Mouse (Mus musculus) adrenal gland, postnatal 25 days (tissue): ENCODE measurements around the gene Srsf10. TPM values are rescaled to one million over a fixed set of nuclear protein-coding genes. Genes with fewer than 3 reads are reported as not detected.
A peak's percentile ranks its signal among the peaks of the same experiment; 100 is the strongest.

Experiments
- DNase-seq: peaks from one replicate; pipeline ENCODE4 v3.0.0; 2021; ENCODE audit warnings: mixed read lengths
- total RNA-seq: library from RNA; stranded (reverse); gene quantifications from 2 replicates; pipeline ENCODE4 v1.2.3, GENCODE M21; 2021

Gene Srsf10
- total RNA-seq, 1 experiment from 2014 or later = 125 TPM

DNA sequence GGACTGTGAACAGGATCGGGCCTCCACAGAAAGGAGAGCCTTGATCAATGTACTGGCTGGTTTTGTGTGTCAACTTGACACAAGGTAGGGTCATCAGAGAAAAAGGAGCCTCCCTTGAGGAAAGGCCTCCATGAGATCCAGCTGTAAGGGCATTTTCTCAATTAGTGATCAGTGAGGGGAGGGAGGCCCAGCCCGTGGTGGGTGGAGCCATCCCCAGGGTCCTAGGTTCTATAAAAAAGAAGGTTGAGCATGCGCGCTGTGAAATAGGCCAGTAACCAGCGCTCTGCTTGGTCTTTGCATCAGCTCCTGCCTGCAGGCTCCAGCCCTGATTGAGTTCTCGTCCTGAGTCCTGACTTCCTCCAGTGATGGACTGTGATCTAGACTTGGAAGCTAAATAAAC, 29.0 kb downstream of the Srsf10 start:
- DNase-seq = no peak

DNA sequence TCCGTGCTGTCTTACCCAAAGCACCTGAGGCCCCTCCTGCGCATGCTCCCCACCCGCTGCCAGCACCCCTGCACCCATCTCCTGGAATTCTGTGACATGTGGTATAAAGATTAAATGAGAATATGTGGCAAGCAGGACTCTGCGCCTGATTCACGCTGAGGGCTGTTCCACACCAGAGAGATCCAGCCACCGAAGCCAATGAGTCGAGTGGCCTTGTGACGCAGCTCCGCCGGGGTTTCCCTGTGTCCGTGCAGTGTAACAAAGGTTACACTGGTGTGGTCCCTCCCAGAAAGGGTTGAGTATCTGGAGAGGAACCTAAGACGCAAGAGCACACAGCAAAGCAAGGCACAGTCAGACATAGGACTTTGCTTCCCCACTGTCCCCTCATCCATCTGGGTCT, 30.1 kb downstream of the Srsf10 start:
- peak; percentile 39 for DNase-seq

DNA sequence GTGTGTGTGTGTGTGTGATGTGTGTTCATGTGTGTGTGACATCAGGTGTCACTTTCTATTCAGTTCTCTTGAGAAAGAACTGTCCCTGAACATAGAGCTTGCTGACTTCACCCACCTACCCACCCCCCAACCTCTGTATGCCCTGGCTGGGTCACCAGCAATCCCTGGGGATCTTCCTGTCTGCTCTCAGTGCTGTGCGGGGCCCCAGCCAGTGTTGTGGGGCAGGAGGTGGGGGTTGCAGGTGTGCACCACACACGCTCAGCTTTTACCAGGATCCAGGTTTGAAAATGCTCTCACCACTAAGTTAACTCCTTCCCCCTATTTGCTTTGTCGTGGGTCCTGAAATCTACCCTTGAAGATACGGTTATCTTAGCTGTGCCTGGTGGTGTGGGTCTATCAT, 30.6 kb downstream of the Srsf10 start:
- DNase-seq = no peak

DNA sequence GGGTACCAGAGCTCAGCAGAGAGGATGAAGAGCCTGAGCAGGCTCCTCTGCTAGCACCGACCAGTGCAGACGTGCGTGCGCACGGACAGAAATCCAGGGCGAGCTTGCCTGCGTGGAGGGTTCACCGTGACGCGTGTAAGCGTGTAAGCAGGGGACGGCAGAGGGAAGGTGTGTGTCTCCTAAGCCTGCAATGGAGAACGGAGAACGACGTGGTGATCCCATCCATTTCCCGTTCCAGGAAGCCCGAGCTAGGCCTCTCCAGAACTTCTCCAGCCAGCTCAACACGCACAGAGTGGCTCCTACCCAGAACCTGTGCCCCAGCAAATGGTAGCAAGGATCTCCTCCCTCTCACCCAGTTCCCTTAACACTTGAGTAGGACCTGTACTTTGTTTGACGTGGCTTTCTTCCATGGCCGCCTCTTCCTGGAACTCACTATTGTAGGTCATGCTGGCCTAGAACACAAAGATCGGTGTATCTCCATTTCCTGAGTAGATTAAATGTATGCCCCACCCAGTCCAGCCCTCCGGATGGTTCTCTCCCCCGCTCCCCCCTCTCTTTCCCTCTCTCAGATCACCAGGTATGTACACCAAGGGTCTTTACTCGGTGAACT, 33.0 kb downstream of the Srsf10 start:
- no peak for DNase-seq

DNA sequence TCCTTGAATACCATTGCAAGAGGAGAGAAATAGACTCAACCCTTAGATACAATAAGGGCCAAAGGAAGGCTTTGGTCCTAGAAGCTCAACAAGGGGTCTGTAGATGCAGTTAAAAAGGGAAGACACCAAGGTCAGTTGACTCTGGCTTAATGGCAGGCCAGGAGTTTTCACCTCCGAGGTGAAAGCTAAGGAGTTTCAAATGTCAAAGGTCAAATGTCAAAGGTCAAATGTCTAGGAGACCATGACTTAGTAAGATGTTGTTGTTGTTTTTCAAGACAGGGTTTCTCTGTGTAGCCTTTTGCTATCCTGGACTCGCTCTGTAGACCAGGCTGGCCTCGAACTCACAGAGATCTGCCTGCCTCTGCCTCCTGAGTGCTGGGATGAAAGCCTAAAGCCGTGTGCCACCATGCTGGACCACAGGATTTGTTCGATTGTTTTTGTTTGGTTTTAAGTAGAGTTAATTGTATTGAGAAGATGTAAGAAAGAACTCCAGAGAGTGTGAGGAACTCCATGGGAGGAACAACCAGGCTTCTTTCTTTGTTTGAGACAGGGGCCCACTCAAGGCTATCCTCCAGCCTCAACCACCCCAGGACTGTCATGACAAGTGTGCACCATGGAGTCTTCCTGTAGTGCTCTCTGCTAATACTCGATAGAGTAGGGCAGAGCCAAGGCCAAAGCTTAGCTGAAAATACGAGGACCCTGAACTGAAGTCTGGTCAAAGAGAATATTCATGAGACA, 33.8 kb downstream of the Srsf10 start:
- no peak for DNase-seq

DNA sequence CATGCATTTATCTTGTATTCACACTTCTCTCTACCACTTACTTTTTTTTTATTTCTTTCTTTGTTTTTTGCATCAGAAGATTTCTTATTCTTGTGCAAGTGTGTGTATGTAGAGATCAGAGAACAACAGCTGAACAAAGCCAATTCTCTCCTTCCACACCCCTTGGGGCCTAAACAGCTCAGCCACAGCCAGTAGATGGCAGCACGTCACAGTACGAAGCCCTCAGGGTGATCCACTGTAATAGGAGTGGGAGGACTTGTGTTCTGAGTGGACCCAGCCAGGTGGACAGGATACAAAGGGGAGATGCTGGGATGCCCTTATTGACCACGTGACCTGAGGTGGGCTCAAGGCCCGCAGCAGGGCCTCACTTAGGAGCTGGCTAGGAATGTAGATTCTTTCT, 34.3 kb downstream of the Srsf10 start:
- DNase-seq = peak; percentile 81

DNA sequence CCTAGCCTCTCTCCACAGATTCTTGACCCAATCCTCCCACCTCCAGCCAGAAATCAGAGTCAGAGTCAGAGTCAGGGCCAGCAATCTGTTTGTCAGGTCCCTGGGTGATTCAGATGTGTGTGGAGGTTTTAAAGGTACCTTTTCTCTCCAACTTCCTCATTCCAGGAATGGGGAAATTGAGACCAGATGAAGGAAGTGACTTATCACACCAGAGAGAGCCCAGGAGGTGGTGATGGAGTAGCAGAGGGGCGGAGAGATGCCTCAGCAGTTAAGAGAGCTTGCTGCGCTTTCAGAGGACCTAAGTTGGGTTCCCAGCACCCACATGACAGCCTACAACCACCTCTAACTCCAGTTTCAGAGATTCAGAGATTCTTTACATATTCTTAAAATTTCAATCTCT, 36.0 kb downstream of the Srsf10 start:
- DNase-seq = no peak

DNA sequence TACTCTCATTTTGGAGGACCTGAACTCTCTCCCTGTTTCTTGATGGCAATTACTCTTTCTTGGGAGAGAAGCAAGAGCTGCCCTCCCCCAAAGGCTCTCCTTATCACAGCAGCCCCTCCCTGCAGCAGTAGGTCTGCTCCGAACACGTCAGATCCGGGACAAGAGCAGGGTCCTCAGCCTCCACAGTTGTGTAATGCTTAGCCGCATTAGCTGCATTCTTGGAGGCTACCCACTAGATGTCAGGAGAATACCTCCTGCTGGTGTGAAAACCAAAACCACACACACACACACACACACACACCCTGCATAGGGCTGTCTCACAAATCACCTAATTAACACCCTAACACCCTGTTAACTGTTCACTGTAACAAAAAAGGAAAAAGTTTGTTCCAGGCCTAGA, 37.3 kb downstream of the Srsf10 start:
- no peak for DNase-seq

DNA sequence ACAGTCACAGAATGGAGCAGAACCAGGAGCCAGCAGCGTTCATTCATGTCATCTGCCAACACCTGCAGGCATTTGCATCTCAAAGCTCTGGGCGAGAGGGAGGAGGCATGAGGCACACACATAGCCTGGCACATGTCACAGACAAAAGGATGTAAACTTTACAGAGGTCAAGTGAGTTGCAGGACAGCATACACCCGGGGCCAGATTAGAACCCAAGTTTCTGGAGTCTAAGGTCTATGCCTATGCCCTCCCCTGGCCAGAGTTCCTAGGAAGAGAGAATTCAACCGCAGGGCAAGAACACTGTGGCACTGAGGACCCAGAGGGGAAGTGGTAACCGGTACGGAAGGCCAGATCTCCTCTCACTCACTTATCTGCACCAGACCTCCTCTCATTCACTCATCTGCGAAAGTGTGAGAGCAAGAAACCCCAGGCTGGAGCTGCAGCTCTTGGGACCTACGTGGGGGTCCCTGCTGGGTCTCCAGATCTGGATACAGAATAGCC, 39.6 kb downstream of the Srsf10 start, which contains the start of gene Cnr2:
Cnr2 (plus strand) TSS at position 324 of the 501 bp plus-strand sequence.
- DNase-seq = no peak

DNA sequence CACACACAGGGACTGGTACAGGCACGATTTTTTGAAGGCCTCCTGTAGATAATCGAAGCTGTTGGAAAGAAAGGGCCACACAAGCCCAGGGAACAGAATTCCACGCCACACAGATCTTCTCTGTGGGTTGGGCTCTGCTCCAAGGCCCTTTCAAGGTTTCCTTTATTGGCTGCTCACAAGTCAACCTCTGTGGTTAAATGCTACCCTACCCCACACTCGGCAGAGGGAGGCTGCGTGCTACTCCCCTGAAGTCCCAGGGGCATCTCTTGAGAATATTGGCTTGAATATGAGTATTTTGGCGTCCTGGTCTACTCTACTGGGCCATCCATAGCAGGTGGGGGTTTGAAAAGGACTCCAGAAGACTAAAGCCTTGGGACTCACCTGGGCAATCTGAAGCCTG, 40.6 kb downstream of the Srsf10 start:
- no peak for DNase-seq

DNA sequence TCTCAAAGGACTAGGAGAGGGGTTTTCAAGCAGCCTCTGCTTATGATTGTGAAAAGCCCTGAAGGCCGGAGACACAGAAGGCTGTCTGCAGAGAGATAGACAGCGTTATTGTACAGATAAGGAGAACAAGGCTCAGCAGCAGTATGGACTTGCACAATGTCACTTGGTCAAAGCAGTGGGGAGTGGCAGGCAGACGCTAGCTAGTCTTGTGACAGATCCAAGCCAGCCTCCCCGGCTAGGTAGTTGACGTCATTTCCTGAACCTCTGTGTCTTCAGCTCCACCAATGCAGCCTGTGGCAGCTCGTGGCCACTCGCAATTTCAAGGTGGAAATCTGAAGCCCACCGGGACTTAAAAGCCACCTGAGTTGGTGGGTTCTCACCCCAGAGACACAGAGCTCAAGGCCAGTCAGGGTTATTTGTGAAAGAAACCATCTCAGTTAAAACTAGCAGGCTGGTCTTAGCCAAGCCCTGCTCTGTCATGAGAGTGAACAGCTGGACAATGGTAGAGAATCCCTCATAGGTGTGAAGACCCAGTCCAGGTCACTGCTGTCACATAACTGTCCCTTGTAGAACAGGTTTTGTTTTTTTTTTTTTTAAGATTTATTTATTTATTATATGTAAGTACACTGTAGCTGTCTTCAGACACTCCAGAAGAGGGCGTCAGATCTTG, 43.0 kb downstream of the Srsf10 start:
- no peak for DNase-seq

DNA sequence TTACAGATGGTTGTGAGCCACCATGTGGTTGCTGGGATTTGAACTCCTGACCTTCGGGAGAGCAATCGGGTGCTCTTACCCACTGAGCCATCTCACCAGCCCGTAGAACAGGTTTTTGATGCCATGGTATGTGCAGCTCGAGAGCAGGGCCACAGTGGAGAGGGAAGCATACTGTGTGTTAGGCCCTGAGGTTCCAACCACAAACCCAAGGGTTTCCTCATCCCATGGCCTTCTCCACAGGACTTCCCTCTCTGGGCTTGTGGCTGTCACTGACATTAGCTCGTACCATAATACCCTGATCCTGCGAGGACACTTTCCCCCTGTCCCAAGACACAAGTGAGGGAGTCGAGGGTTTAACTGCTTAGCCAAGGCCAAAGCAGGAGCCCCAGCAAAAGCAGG, 43.5 kb downstream of the Srsf10 start:
- DNase-seq = no peak

DNA sequence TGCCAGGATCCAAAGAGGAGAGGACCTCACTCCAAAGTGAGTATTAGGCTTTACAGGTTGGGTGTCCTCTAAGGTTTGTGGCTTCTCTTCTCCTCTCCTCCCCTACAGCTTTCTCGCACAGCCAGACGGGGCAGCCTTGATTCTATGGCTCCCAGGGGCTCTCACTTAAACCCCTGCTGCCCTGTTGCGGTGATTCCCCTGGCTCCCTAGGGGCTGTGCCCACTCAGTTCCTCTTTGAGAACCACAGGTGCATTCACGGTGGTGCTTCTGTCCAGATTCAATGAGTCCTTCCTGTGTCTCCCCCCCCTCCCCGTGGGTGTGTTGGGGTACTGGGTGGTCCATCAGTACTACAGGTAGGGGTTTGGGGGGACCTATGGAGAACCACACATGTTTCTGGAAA, 44.5 kb downstream of the Srsf10 start:
- no peak for DNase-seq

DNA sequence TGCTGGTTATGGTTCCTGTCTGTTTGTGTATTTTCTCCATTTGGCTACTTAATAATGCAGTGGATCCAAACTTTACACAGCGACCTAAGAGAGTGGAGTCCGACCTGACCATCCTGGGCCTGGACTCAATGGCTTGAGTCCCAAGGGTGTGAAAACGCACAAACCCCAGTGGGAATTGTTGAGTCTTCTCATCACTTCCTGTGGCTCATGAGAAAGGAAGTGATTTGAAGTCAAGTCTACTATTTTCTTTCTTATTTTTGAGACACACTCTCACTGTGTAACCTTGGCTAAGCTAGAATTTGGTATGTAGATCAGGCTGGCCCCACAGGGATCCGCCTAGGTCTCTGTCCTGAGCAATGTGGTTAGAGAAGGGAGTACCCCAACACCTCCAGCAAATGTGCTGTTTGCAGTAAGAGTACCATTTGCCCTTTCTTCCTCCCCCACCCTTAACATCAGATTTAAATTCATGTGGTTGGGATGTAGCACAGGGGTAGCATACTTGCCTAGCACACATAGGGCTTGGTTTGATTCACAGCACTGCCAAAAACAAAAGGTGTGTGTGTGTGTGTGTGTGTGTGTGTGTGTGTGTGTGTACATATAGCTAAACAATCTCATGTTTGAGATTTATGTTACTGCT, 47.2 kb downstream of the Srsf10 start:
- DNase-seq = no peak

DNA sequence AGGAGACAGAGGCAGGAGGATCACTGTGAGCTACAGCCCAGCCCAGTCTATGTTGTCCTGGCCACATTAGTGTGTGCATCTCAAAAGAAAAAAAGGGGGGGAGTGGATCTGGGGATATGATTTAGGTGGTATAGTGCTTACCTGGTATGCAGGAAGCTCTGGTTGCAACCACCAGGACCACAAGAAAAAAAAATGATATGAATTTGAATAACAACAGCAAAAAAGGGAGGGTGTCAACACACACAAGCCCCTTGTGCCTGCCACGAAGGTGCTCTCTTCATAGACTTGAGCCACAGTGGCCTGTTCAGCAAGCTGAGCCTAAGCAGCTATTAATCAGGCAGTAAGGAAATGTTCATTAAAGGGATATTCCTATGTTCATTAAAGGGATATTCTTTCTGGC, 49.3 kb downstream of the Srsf10 start:
- no peak for DNase-seq

DNA sequence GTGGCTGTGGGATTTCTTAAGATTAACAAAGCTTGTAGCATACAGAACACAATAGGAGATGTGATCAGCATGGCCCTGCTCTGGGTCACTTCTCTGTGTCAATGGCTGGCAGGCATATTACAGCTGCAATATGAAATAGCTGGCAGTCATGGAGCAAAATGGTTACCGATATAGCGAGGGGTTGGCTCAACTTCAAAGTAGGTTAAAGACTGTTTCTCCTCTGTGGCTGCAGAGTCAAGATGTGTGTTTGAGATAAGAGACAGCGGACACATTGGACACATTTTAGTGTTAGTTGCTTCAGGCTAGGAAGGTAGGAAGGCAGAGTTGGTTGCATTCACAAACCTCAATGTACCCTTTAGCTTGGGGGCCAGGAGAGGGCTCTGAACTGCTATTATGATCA, 51.1 kb downstream of the Srsf10 start:
- no peak for DNase-seq

DNA sequence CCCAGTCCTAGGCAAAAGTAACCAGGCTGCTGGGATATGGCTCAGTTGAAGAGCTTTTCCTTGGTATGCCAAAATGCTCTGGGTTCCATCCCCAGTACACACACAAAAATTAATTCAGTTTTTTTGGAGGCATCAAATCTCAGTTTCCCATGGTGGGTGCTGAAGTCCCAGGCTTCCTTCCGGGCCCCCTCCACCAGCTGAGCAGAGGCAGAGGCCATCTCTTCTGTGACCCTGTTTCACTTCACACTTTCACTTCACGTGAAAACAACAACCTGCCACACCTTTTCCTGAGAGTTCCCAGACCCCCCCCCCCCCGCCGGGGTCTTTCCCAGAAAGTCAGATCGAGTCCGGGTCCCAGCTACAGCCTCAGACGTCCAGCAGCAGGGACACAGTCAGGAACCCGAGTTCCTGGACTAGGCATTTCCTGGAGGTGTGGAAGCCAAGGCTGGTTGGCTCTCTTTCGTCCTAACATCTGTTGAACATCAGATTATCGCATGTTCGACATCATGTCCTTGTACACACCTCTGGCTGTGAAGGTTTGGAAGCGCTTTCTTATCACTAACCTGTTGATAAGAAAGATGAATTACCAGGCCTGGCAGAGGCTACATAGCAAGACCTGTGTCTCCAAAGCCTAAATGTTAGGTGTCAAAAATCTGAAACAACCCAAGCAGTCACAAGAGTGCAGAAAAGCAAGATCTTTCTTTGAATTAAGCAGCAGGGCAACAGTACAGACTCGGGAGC, 53.9 kb downstream of the Srsf10 start:
- DNase-seq = no peak

DNA sequence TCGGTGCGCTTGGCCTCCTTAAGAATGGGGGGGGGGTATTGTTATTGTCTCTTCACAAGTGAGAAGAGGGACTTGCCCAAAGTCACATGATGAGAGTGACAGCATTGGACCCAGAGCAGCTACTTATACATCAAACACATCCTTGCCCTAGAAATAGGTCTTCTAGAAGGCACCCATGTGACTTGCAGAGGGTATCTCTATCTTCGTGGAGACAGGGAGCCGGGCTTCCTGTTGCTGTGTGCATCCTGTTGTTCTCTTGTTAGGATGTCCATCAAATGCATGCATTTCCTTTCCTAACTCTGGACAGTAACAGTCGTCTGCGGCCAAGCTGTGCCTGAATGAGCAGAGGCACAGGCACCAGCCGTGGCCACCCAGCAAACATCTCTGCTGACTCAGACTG, 56.0 kb downstream of the Srsf10 start:
- DNase-seq = no peak

DNA sequence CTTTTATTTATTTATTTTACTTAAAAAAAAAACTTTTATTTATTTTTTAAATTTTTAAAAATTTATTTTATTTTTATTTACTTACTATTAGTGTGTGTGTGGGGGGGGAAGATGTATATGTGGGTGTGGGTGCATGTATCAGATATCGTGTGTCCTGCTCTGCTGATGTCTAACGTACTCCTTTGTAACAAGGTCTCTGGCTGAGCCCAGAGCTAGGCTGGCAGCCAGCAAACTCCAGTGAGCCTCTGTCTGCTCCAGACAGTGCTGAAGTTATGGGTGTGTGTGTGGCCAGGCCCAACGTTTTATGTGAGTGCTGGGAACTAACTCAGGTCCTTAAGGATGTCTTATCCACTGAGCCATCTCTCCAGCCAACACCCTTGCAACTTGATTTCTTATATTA, 56.6 kb downstream of the Srsf10 start:
- no peak for DNase-seq

DNA sequence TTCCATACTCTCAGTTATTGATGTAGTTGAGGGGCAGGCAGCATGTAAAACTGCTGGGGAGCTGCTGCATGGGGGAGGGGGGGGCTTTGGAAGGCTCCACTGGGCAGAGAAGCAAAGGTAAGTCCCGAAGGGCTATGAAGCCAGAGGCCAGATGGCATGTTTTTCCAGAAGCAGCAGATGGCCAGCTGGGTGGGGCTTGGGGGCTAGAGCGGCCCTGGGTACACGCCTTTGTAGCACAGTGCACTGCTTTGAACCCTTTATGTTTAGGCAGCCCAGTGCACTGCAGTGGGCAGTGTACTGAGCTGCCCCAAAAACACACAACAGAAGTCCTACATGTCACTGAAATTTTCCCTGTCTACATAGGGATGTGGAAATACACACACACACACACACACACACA, 57.3 kb downstream of the Srsf10 start:
- DNase-seq = no peak

DNA sequence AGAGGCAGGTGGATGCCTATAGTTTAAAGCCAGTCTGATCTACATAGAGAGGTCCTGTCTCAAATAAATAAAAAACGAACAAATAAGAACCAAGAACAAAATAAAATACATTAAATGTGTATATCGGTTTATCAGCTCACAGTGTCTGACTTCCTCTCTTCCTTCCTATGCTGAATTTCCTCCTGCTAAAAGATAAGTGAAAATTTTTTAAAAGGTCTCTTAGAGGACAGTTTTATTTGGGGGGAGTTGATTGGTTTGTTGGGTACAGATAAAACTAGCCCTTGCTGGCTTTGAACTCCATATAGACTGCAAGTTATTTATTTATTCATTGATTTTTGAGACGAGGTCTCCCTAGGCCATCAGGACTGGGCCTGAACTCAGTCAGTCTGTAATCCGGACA, 57.9 kb downstream of the Srsf10 start:
- DNase-seq = no peak

DNA sequence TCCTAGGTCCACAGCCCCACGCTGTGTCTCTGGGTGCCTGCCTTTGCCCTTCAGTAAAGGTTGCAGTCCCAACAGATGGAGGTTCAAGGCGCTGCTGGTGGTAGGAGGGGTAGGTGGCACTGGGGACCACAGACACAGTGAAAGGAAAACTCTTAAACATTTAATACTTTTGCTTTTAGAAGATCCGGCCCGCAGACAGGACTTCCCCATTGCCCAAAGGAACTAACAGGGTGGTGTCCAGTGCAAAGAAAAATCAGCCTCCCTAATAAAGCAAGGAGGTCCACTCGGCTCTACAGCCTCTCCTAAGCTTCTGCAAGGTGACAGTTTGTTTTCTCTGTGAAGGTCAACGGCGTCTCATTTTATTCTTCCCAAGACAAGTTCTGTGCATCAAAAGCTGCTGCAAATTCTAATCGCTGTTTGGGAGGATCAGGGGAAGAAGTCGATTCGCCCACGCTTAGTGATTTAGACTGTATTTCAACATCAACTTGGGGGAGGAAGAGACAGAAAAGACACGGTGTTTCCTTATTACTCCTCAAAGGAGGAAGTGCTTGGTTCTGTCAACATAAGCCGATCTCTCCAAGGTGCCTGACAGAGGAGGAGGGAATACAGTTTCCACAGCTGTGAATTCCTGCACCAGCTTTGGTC, 63.2 kb downstream of the Srsf10 start:
- no peak for DNase-seq
